Mouse (Mus musculus): ENCODE measurements around the gene Zfpl1.

Zfpl1 gene

DNA sequence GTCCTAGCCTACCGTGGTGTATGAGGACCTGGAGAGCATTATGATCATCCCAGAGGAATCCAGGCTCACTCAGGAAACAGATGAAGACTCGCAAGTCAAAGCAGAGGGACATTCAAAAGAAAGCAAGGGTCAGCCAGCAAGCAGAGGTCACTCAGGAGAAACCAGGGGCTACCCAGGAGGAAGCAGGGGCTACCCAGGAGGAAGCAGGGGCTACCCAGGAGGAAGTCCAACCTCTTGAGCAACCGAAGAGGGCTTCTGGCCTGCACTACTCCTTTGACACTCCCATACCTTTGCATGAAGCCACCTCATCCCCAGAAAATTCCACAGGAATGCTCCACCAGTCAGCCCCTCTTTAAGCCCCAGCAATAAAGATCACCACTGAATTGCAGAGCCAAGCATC, 13.1 kb upstream of the Zfpl1 start:
- DNase-seq: no peak

DNA sequence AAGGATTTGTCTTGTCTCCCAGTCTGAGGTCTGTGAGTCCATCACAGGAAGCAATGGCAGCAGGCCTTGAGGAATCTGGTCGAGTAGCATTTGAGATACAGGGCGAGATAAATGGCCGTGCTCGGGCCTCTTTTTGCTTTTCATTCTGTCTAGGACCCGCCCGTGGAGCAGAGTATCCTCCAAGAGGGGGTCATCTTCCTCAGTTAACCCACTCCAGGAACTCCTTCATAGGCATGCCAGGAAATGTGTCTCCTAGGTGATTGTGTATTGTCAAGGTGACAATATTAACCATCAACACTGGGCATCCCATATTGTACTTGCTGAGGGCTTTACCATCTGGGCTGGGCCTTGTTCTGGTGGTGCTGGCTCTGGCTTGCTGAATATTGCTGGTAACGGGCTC, 9.4 kb upstream of the Zfpl1 start, which contains the start of gene AC131692.1:
TSS of gene AC131692.1 (plus strand) at position 301 of the 400 bp plus-strand sequence.
- no peak for DNase-seq

DNA sequence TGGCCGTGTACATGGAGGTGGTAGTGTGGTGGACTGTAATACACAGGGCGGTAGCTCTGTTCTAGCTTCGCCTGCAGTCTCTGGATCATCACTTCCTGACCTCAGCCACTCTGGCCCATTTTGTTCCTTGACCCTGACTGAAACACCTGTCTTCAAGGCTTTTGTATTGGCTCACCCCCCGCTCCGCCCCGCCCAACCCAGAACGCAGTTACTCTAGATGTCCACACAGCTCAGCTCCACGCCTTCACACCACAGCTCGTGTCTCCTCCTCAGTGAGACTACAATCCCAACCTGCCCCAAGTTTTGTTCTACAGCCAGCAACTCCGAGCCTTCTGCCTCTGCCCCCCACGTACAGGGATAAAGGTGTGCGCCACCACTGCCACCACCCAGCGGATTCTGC, 4.1 kb upstream of the Zfpl1 start:
- no peak for DNase-seq

DNA sequence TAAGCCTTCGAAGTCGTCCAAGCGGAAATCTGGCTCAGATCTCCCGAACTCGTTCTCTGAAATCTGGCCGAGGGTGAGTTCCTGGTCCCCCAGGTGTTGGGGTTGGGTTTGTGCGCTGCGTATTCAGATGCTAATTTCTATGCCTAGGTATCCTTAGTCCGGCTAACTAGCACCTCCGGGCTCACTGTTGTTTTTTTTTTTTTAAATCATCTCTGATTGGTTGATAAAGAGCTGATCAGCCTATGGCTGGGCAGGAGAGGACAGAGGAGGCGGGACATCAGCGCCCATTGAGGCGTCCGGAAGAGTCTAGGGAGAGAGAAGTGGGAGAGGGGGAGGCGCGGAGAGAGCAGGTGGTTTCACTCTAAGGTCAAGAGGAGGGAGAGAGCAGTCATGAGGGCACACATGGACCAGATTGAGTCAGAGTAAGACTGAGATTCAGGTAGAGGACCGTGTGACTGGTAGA, 692 bp upstream of the Zfpl1 start:
- DNase-seq: peak; percentile 48 to 56

DNA sequence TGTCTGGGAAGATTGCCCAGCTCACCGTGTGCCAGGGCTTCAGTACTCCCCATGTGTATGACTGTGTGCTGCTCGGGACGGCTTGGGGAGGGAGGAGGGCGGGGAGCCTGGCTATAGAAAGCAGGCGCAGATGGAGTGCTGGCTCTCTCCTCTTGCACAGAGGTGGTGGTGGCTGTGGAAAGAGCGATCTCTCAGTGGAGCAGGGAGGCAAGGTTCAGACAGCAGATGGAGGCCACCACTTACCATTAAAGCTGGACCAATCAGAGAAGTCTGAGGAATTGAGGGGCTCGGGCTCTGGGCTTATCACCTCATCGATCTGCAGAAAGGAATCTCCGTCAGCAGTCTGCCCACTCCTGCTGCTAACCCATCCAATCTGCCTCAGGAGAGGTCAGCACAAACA, 2.6 kb downstream of the Zfpl1 start, which contains the start of gene Gm28374:
TSS of gene Gm28374 (minus strand) at position 101 of the 400 bp plus-strand sequence.
- no peak for DNase-seq

DNA sequence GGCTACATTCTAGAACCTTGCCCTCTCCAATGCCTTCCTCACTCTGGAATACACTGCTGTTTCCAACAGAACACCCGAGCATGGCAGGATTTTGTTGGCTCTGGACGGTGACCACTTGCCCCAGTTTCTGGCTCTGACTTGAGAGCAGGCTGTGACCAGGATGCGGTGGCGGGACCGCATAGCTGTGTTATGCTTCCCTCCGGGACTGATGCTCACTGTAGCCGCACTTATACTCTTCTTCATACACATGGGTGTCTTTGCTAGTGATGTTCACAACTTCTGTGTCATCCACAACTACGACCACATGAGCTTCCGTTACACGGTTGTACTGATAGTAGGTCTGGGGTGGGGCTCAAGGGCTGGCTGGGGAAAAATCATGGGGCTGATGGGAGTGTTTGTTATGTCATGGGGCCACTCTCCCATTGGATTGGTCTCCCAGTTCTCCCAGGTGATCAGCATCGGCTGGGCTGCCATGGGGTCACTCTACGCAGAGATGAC, 4.7 kb downstream of the Zfpl1 start, which contains the start of gene Tmem262:
TSS of gene Tmem262 (plus strand) at position 51 of the 498 bp plus-strand sequence.
- no peak for DNase-seq

DNA sequence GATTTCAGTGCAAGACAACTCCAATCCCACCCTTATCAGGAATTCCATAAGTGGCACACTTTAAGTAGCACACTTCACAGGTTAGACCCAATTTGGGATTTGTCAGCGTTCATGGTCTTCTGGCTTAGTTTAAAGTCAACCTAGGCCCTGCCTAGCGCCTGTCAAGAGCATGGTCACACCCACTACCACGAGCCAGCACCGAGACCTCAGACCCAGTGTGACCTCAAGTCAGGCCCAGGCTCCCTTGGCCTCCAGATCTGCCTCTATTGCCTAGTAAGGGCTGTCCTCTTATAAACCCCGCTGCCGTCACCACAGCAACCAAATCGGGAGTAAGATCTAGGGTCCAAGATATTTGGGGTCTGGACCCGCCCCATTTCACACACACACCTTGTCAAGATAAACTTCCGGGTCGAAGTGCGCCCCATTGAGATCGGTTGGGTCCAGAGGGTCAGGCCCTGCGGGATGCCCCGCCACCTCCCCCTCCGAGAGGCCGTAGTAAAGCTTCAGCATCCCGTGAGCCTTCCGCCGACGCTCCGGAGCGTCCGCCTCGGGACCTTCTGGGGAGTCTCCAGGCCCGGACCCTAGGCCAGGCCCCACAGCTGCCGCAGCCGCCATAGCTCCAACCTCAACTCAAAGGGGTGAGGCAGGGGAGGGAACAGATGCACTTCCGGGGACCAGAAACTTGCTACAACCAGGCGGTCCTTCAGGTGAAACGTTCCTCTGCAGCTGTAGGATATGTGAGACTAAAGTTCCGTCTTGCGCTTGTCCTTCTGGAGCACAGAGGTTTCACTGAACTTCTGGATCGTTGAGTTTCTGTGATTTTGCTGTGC, 8.0 kb downstream of the Zfpl1 start, which contains the start of gene Vps51:
TSS of gene Vps51 (minus strand) at position 668 of the 830 bp plus-strand sequence.
- DNase-seq: peak; percentile 66 to 81

DNA sequence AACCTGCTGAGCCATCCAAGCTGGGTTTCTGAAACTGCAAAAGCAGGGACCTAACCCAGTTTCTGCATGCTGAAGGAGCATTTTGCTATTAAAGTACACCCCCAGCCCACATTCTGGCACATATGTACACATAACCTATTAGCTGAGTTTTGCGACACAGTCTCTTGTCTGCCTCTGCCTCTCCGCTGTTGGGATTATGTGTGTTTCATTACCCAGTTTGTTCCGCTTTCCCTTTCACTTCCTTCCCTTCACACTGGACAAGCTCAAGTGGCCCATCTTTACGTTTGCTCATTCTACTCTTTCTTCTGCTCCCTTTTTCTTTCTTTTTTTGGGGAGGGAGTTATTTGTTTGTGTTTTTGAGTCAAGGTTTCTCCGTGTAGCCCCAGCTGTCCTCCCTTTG, 10.9 kb downstream of the Zfpl1 start:
- DNase-seq: no peak

DNA sequence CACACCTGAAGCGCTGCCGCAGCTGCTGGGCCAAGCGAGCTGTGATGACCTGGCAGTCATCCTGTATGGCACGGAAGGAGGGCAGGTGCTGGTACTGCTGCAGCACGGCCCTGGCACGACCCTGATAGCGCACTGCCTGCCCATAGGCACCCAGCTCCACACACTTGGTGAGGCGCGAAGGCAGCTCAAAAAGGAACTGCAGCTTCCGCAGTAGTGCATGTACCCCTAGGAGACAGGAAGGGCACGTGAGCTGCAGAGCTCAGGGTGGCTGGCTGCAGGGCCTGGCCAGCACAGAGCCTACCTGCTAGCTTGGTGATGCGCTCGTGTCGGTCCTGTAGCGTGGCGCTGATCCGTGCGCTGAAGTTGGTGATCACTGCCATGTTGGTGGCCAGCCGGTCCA, 13.5 kb downstream of the Zfpl1 start:
- DNase-seq: no peak

DNA sequence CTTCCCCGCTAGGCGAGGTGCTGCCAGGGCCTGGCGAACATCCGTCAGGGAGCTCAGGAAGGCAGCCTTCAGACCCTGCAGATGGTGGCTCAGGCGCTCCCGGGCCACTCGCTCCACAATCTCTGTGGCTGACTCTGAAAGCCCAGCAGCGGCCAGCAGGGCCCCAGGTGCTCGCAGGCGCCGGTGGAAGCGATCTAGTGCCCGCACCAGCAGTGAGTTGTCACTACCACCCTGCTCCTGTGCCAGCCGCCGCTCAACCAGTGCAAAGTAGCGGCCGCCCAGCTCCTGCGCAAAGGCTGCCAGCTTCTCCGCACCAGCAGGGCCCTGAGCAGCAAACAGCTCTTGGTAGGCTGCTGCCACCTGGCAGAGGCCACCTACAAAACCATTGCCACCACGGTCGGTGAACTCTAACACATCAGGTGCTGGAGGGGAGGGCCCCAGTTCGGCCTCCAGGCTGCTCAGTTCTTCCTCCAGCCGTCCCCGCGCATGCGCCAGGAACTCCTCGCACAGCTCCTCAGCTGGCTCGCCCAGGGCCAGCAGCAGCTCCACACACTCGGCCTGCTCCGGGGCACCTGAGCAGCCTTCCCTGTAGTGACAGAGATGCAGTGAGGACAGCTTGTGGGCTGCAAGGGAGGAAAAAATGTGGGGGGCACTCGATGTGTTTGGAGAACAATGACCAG, 14.0 kb downstream of the Zfpl1 start:
- no peak for DNase-seq

DNA sequence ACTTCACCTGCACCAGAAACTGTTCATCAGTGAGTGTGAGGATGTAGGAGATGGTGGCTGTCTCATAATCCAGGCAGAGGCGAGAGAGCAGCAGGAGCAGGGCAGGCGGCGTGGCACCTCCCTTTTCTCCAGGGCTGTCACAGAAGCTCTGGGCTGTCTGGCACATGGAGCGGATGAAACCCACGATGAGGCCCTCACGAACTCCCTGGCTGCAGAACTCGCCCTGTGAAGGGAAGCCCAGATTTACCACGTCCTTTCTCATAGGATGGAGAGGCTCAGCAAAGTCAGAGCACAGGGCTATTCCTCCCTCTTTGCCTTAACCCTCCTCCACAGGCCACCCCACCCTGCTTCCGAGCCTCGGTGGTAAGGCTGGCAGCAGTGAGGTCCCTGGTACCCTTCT, 14.9 kb downstream of the Zfpl1 start:
- no peak for DNase-seq

DNA sequence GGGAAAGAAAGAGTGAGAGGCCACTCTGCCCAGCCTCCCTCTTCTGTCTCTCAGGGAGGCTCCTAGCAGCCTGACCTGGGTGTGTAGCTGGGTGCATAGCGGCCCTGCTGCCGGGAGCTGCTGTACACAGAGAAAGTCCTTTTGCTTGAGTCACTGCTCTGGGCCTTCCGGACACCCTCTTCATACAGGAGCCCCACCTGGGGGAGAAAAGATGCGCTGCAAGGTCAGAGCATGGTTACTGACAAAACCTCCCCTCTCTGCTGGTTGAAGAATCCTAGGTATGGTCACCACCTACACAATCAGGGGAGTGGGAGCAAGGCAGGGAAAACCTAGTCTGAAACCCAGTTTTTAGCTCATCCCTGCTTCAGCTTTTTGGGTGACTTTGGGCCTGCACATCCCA, 15.8 kb downstream of the Zfpl1 start:
- DNase-seq: no peak

DNA sequence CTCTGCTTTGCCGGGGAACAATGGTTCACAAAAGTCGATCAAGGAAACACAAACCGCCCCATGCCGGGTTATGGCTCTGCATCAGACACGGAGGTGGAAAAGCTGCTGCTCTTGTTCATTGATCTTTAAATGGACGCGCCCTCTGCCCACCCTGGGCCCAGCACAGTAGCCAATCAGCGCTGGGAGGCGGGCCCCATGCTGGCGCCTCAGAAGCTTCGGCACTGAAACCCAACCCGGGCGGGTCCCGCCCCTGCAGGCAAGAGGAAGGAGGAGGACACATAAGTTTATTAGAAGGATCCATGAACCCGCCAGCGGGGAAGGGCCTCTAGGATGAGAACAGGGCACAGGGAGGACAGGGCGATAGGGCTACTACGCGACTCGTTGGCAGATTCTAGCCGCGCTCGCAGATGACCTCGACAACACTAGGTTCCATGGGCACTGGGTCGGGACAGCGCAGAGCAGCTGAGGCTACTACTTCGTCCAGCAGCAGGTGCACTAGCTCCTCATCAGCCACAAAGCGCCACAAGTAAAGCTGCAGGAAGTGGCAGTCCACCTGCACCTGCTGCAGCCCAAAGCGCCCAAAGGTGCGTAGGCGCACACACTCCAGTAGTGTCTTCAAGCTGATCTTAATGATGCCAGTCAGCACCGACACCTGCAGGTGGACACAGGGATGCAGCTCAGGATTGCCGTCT, 16.9 kb downstream of the Zfpl1 start, which contains the start of gene Tm7sf2:
TSS of gene Tm7sf2 (minus strand) at position 650 of the 692 bp plus-strand sequence.
- DNase-seq: peak; percentile 81 to 84

DNA sequence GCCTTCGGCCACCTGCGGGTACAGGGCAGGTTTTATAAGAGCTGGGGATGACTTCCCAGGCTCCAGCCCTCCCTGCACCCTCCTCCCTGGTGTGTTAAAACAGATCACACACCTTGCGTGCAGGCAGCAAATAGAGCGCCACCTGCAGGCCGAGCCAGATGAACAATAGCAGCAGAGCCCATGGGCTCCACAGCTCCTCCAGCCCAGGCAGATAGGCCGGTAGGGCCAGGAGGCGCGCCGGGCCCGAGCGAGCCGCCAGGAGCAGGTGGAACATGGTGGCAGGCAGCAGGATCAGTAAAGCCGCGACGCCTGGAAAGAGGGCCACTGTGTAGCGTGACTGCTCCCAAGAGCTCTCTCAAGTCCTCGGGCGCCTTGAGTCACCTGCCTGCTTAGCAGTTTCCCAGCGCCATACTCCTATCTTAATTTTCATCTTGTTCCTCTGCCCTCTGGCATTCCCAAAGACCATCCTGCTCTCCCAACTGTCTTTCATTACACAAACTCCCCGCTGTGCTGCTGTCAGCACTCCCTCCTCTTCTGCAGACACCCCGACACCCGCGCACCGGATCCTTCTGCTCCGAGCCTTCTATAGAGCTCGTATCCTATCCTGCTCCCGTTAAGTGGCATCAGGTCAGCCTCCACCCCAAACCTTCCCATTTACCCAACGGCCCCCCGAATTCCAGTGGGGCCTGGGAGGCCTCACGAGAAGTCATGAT, 17.6 kb downstream of the Zfpl1 start:
- peak; percentile 69 to 82 for DNase-seq

DNA sequence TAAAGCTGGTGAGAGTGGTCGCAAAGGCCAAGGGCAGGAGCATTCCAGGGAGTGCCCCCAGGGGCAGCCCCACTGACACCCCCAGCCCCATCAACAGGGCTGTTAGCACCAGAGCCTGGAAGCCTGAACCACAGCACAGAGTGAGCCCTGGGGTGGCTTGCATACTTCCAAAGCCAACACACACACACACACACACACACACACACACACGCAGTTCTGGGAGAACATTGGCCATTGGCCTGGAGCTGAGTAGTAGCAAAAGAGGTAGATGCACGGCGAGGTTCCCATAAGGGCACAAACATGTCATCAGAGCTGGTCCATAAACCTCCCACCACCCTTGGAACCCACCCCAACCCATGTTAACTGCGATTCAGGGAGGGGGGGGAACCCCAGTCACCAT, 18.2 kb downstream of the Zfpl1 start:
- no peak for DNase-seq

DNA sequence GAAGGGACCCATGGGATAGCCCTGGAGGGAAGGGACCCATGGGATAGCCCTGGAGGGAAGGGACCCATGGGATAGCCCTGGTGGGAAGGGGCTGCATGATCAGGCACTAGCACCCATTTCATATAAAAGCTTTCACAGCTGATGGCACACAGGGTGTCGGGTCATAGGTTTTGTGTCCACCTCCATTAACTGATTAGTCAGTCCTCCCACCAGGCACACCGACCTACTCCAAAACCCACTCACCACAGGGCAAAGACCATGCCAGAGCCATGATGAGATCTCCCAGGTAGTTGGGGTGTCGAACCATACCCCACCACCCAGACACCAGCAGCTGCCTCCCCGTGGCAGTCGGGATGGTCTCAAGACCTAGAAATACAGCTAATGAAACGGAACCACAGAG, 21.7 kb downstream of the Zfpl1 start:
- DNase-seq: no peak

DNA sequence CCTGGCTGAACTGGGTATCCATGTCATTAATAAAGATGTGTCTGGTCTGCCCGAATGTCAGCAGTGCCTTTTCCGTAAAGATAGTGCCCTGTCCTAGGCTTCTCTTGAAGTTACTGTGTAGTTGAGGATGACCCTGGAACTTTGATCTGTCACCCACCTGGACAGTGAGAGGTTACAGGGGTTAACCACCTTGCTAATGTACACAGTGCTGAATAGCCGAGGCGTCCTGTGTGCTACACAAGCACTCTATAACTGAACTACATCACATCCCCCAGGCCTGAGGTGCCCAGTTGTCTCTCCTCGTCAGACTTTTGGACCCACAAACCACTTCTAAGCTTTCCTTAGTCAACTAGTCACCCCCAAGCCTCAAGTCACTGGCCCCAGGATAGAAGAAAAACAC, 22.3 kb downstream of the Zfpl1 start:
- no peak for DNase-seq

DNA sequence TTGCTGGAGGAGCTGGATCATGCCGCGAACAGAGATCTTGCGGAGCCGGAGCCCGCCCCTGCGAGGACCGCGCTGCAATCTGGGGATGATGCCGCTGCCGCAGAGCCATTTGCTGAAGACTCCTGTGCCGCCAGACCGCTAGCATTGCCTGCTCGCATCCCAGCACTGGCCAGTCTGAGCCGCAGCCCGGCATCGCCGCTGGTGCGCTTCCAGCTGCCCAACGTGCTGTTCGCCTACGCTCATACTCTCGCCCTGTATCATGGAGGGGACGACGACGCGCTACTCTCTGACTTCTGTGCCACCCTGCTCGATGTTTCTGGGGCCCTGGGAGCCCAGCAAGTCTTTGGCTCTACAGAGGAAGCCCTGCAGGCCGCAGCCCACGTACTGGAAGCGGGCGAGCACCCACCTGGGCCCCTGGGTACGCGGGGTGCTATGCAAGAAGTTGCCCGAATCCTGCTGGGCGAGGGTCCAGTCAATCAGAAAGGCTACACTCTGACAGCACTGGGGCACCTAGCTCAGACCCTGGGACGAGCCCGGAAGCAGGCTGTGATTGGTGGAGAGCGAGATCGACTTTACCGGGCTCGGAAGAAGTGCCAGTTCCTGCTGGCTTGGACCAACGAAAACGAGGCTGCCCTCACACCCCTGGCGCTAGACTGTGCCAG, 23.0 kb downstream of the Zfpl1 start:
- peak; percentile 54 to 55 for DNase-seq

DNA sequence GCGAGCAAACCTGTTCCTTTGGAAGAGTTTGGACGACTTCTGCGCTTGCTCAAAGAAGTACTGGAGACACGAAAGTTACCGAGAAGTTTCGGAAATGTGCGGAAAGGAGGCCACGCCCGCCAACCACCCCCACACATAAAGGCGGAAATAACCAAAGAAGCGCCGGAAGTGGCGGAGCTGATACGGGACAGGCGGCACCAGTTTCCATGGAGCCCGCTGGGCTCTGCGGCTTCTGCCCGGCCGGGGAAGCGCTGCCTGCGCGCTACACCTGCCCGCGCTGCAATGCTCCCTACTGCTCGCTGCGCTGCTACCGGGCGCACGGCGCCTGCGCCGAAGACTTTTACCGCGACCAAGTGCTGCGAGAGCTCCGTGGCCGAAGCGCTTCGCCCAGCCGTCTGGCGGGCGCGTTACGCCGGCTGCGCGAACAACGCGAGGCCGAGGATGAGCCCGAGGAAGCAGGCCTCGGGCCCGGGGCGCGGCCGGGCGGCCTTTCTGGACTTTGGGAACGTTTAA, 23.7 kb downstream of the Zfpl1 start, which contains the start of gene Znhit2:
TSS of gene Znhit2 (plus strand) at position 172 of the 513 bp plus-strand sequence.
- peak; percentile 87 to 91 for DNase-seq

DNA sequence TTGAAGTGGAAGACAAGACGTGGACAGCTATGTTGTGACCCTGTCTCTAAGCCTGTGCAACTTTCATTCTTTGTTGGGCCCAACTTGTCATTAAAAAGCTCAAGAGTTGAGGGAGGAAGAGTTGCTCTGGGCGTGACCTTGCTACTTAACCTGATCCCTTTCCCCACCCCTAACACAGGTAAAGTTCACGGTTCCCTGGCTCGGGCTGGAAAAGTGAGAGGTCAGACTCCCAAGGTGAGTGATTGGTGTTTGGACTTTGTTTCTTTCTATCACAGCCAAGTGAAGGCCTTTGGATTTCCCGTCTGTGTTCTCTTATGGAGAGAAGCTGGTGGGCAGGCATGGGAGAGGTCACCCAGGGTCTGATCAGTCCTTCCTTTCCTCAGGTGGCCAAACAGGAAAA, 25.8 kb downstream of the Zfpl1 start:
- DNase-seq: no peak

DNA sequence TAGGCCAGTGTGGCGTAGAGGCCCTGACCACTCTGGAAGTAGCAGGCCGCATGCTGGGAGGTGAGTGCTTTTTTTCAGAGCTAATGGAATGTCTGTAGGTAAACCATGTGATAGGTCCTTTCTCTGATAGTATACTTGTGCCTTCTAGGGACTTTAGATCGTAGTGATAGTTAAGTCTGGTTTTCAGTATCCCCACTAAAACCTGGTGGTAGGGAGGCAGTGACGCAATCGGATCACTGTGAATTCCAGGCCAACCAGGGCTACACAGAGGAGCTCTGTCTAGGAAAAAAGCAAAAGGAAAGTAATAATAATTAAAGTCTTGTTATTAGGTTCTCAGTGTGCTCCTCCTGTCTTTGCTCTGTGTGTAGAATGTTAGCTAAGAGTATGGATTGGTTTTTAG, 26.2 kb downstream of the Zfpl1 start:
- DNase-seq: no peak

All from spleen, adult 18-20 months (tissue).